Mouse (Mus musculus) small intestine, adult 2 months (tissue): ENCODE results near the gene Mrpl52. TPM values are rescaled to one million over a fixed set of nuclear protein-coding genes. Genes with fewer than 3 reads are reported as not detected.

Experiments used
- H3K27ac ChIP-seq: fragments of 200-500 bp; 2 replicates; pipeline ENCODE4 v1.5.1; 2012; ENCODE audit warnings: low read depth, low read length, control low read depth, inconsistent platforms; ENCODE audit not compliant: insufficient read depth
- H3K27me3 ChIP-seq: fragments of 200-500 bp; 2 replicates; pipeline ENCODE4 v1.6.1; 2012; ENCODE audit warnings: mild to moderate bottlenecking, moderate library complexity, low read length, inconsistent platforms; ENCODE audit not compliant: control insufficient read depth, insufficient read depth
- H3K36me3 ChIP-seq: fragments of 200-500 bp; 2 replicates; pipeline ENCODE4 v1.6.1; 2012; ENCODE audit warnings: mild to moderate bottlenecking, low read length, control low read depth, inconsistent platforms; ENCODE audit not compliant: control insufficient read depth, insufficient read depth
- H3K4me1 ChIP-seq: fragments of 200-500 bp; 2 replicates; pipeline ENCODE4 v1.6.1; 2012; ENCODE audit warnings: low read length, inconsistent platforms, mixed read lengths; ENCODE audit not compliant: control insufficient read depth, insufficient read depth, insufficient read length
- H3K4me3 ChIP-seq: fragments of 200-500 bp; 2 replicates; pipeline ENCODE4 v1.5.1; 2012; ENCODE audit warnings: low read depth, mild to moderate bottlenecking, control low read depth, inconsistent platforms, low read length, moderate library complexity
- CTCF ChIP-seq: fragments of 200-500 bp; IDR thresholded peaks from 2 replicates; pipeline ENCODE4 v1.5.1; 2012; ENCODE audit warnings: low read depth, mild to moderate bottlenecking, control low read depth, inconsistent platforms, low read length, moderate library complexity, mixed read lengths; ENCODE audit not compliant: insufficient replicate concordance, insufficient read length; ENCODE audit errors: extremely low read depth
- POLR2A ChIP-seq: fragments of 200-500 bp; IDR thresholded peaks from 2 replicates; pipeline ENCODE4 v1.6.1; 2012; ENCODE audit warnings: low read depth, mild to moderate bottlenecking, control low read depth, inconsistent platforms, low read length, moderate library complexity
- WGBS: fragments of 180-500 bp; shearing (Covaris S2); methylation state at CpG from one replicate; pipeline ENCODE4 v1.1.7; 2018; 5-methylcytosine and 5-hydroxymethylcytosine counted together
- polyA plus RNA-seq: library from polyadenylated mRNA; depleted of rRNA; stranded (reverse); fragments of >200 nt; gene quantifications from 2 replicates; pipeline ENCODE4 v1.2.3, GENCODE M21; 2012

Gene Mrpl52
- polyA plus RNA-seq, 1 experiment: 284 TPM

- Histone ChIP-seq H3K4me1 (peaks cover 11% of the 10 kb centered on the region; the same call in 1 of the 2 replicates), H3K4me3 (no peak overlapping the region), H3K27ac (no peak overlapping the region), H3K36me3 (peaks cover 33% of the 10 kb centered on the region), H3K27me3 (no peaks in the 10 kb centered on the region)
- WGBS: 87% methylated on average over 7 of the region's 7 CpGs
- TF ChIP-seq CTCF: no peak
- TF ChIP-seq POLR2A: no peak
These were observed 28.7 kb upstream of the Mrpl52 start for GRCm38 (mm10) chr14:54397872-54398527.

GRCm38 (mm10) chr14:54398528-54398916, 28.2 kb upstream of the Mrpl52 start:
- no peaks in the 10 kb centered on the region for H3K27me3 ChIP-seq
- H3K4me3 ChIP-seq: no peak overlapping the region
- no peak for TF ChIP-seq CTCF
- TF ChIP-seq POLR2A: no peak
- 76% methylated on average over 7 of the region's 7 CpGs for WGBS
- peaks cover 14% of the 10 kb centered on the region; the same call in 1 of the 2 replicates for H3K4me1 ChIP-seq
- no peak overlapping the region for H3K27ac ChIP-seq
- peaks cover 37% of the 10 kb centered on the region for H3K36me3 ChIP-seq

DNA sequence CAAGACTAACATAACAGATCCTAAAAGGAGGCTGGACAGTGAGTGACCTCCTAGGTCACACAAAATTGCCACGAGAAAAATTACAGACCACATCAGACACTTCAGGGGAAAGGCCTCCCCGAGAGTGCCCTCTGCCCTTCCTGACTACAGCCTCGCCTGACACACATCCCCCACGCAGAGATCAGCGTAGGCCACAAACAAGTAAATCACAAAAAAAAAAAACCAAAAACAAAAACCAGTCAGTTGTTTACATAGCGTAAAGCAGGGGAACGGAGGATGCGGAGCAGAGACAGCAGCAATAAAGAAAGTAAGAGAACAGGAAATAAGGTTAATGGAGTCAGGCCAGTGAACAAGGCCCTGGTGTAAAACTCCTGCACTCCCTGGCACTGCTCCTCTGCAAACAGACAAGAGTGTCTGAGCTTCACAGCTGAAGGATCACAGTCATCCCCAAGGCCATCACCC, 27.8 kb upstream of the Mrpl52 start:
- TF ChIP-seq POLR2A (no peak), CTCF (no peak)
- Histone ChIP-seq H3K27me3 (no peaks in the 10 kb centered on the region), H3K36me3 (peaks cover 37% of the 10 kb centered on the region), H3K4me1 (peaks cover 14% of the 10 kb centered on the region; the same call in 1 of the 2 replicates), H3K4me3 (no peak overlapping the region), H3K27ac (peak overlapping the region; percentile 44; the same call in 1 of the 2 replicates)
- WGBS: 33% methylated on average over 8 of the region's 8 CpGs

DNA sequence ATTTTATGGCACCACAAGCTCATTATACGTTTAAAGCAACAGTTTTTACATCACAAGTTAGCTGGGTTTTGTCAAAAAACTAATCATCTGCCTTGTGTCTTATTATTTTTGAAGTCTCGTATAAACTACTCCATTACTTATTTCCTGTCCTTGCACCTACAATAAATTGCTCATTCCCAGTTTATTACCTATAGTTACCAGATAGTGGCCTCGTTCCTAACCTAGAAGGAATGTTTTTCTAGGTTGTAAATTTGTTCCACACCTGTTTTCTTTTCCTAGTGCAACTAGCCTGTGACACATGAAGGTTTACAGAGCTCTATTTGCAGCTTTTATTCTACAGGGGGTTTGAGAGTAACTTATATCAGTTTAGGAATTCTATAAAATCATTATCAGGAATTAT, 25.0 kb upstream of the Mrpl52 start:
- Histone ChIP-seq H3K4me1 (peaks cover 19% of the 10 kb centered on the region; the same call in 1 of the 2 replicates), H3K27ac (peak overlapping the region; percentile 89), H3K27me3 (no peaks in the 10 kb centered on the region), H3K4me3 (no peak overlapping the region), H3K36me3 (peaks cover 39% of the 10 kb centered on the region)
- 22% methylated on average over 3 of the region's 3 CpGs for WGBS
- TF ChIP-seq CTCF (no peak), POLR2A (no peak)

DNA sequence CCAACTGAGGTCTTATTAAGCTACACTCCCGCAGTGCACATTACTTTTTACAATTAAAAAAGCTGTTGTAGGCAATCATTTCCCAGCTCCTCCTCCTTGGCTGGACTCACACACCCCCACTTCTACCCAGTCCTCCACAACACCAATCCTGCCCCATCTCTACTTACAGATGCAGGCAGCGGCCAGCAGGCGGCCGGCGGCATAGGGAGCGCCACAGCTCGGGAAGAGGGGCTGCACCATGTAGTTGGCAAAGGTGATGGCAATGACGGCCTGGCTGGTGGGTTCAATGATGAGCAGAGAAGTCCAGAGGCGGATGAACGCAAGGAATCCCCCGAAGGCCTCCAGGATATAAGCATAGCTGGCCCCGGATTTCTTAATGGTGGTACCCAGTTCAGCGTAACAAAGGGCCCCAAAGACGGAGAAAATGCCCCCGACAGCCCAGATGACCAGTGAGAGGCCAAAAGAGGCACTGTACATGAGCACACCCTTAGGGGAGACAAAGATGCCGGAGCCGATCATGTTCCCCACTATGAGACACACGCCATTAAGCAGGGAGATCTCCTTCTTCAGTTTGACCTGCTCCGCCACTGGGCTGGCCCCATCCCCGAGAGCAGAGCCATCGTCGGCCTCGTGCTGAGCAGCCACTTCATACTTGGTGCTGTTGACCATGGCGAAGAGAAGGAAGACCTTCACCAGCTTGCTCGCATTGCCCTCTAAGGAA, 18.2 kb upstream of the Mrpl52 start:
- peak; percentile 64; the same call in 1 of the 2 replicates for TF ChIP-seq CTCF
- peak; percentile 53; the same call in 1 of the 2 replicates for TF ChIP-seq POLR2A
- Histone ChIP-seq H3K27me3 (no peaks in the 10 kb centered on the region), H3K4me1 (peaks cover 15% of the 10 kb centered on the region), H3K27ac (peak overlapping the region; percentile 97), H3K36me3 (peaks cover 34% of the 10 kb centered on the region), H3K4me3 (peak overlapping the region; percentile 70)
- WGBS: 44% methylated on average over 25 of the region's 25 CpGs

GRCm38 (mm10) chr14:54409057-54409645, 17.6 kb upstream of the Mrpl52 start:
- no peak for TF ChIP-seq CTCF
- peak; percentile 47; the same call in 1 of the 2 replicates for TF ChIP-seq POLR2A
- Histone ChIP-seq H3K4me1 (peaks cover 21% of the 10 kb centered on the region), H3K27me3 (no peaks in the 10 kb centered on the region), H3K4me3 (peak overlapping the region; percentile 70), H3K27ac (peak overlapping the region; percentile 97), H3K36me3 (peaks cover 30% of the 10 kb centered on the region)
- 32% methylated on average over 7 of the region's 7 CpGs for WGBS

- peak overlapping the region; percentile 97 for H3K27ac ChIP-seq
- no peaks in the 10 kb centered on the region for H3K27me3 ChIP-seq
- peak overlapping the region; percentile 70 for H3K4me3 ChIP-seq
- TF ChIP-seq CTCF (no peak; the same call in 1 of the 2 replicates), POLR2A (peak; percentile 67; the same call in 1 of the 2 replicates)
- H3K4me1 ChIP-seq: peaks cover 20% of the 10 kb centered on the region
- H3K36me3 ChIP-seq: peaks cover 20% of the 10 kb centered on the region
- 14% methylated on average over 17 of the region's 17 CpGs for WGBS
These were observed 16.5 kb upstream of the Mrpl52 start for GRCm38 (mm10) chr14:54409980-54410810.
